Mouse (Mus musculus): ENCODE results near the gene Rbm7. TPM values are rescaled to one million over a fixed set of nuclear protein-coding genes. Genes with fewer than 3 reads are reported as not detected.
"Not testable (repeated sequence)": the region's sequence is repeated elsewhere in the genome, so short reads cannot be mapped to it uniquely, and the experiment has no call there.

Rbm7 gene
- polyA plus RNA-seq, 1 experiment = 31.5 TPM

GRCm38 (mm10) chr9:48480411-48481213 is 14.5 kb downstream of the Rbm7 start, which contains the start of gene Rexo2:
Rexo2 (minus strand) TSS chr9:48480623.
- H3K4me3 ChIP-seq (ENCODE audit: insufficient read depth, low read length) = peak within 1 kb of the TSS; percentile 86
- H3K27ac ChIP-seq (ENCODE audit: insufficient read depth, low read length) = 0 out of 2 replicates have a peak within 1 kb of the TSS, but pooled peaks have one; percentile 14
- peaks cover 2% of the 10 kb centered on the region; the same call in 1 of the 2 replicates for H3K4me1 ChIP-seq (ENCODE audit: control insufficient read depth, insufficient read depth, low read length)
- no peak for TF ChIP-seq POLR2A (IDR thresholded peaks at IDR 0.05; ENCODE audit: extremely low read depth, insufficient read depth, low read length)
- TF ChIP-seq CTCF (IDR thresholded peaks at IDR 0.05; ENCODE audit: extremely low read depth, insufficient read depth, low read length) = no peak

- peak overlapping the region; percentile 86 for H3K4me3 ChIP-seq (ENCODE audit: insufficient read depth, low read length)
- TF ChIP-seq POLR2A (IDR thresholded peaks at IDR 0.05; ENCODE audit: extremely low read depth, insufficient read depth, low read length) = no peak
- no peak for TF ChIP-seq CTCF (IDR thresholded peaks at IDR 0.05; ENCODE audit: extremely low read depth, insufficient read depth, low read length)
- H3K4me1 ChIP-seq (ENCODE audit: control insufficient read depth, insufficient read depth, low read length) = peaks cover 2% of the 10 kb centered on the region; the same call in 1 of the 2 replicates
- H3K27ac ChIP-seq (ENCODE audit: insufficient read depth, low read length) = 0 out of 2 replicates have a peak overlapping the region, but pooled peaks have one; percentile 14
Observed at GRCm38 (mm10) chr9:48479838-48480410, 15.2 kb downstream of the Rbm7 start.

GRCm38 (mm10) chr9:48478808-48479207 is 16.3 kb downstream of the Rbm7 start:
- peaks cover 2% of the 10 kb centered on the region; the same call in 1 of the 2 replicates for H3K4me1 ChIP-seq (ENCODE audit: control insufficient read depth, insufficient read depth, low read length)
- no peak for TF ChIP-seq CTCF (IDR thresholded peaks at IDR 0.05; ENCODE audit: extremely low read depth, insufficient read depth, low read length)
- TF ChIP-seq POLR2A (IDR thresholded peaks at IDR 0.05; ENCODE audit: extremely low read depth, insufficient read depth, low read length) = no peak
- H3K4me3 ChIP-seq (ENCODE audit: insufficient read depth, low read length) = no peak overlapping the region

GRCm38 (mm10) chr9:48476236-48477165 is 18.6 kb downstream of the Rbm7 start:
- no peak overlapping the region for H3K27ac ChIP-seq (ENCODE audit: insufficient read depth, low read length)
- no peak overlapping the region for H3K4me3 ChIP-seq (ENCODE audit: insufficient read depth, low read length)
- no peak for TF ChIP-seq CTCF (IDR thresholded peaks at IDR 0.05; ENCODE audit: extremely low read depth, insufficient read depth, low read length)
- no peak for TF ChIP-seq POLR2A (IDR thresholded peaks at IDR 0.05; ENCODE audit: extremely low read depth, insufficient read depth, low read length)
- peaks cover 3% of the 10 kb centered on the region for H3K4me1 ChIP-seq (ENCODE audit: control insufficient read depth, insufficient read depth, low read length)

More at GRCm38 (mm10) chr9:48478808-48479207, 16.3 kb downstream of the Rbm7 start:
- no peak overlapping the region for H3K27ac ChIP-seq (ENCODE audit: insufficient read depth, low read length)

GRCm38 (mm10) chr9:48474367-48474766 is 20.7 kb downstream of the Rbm7 start:
- Histone ChIP-seq H3K4me1 (ENCODE audit: control insufficient read depth, insufficient read depth, low read length) (peaks cover 2% of the 10 kb centered on the region), H3K4me3 (ENCODE audit: insufficient read depth, low read length) (no peak overlapping the region), H3K27ac (ENCODE audit: insufficient read depth, low read length) (no peak overlapping the region)
- TF ChIP-seq CTCF (IDR thresholded peaks at IDR 0.05; ENCODE audit: extremely low read depth, insufficient read depth, low read length) (no peak), POLR2A (IDR thresholded peaks at IDR 0.05; ENCODE audit: extremely low read depth, insufficient read depth, low read length) (no peak)

GRCm38 (mm10) chr9:48473131-48473530 is 22.0 kb downstream of the Rbm7 start:
- Histone ChIP-seq H3K27ac (ENCODE audit: insufficient read depth, low read length) (no peak overlapping the region), H3K4me3 (ENCODE audit: insufficient read depth, low read length) (no peak overlapping the region), H3K4me1 (ENCODE audit: control insufficient read depth, insufficient read depth, low read length) (peaks cover 2% of the 10 kb centered on the region; the same call in 1 of the 2 replicates)
- TF ChIP-seq POLR2A (IDR thresholded peaks at IDR 0.05; ENCODE audit: extremely low read depth, insufficient read depth, low read length) (no peak), CTCF (IDR thresholded peaks at IDR 0.05; ENCODE audit: extremely low read depth, insufficient read depth, low read length) (no peak)

GRCm38 (mm10) chr9:48472441-48473025 is 22.6 kb downstream of the Rbm7 start:
- Histone ChIP-seq H3K27ac (ENCODE audit: insufficient read depth, low read length) (no peak overlapping the region), H3K4me3 (ENCODE audit: insufficient read depth, low read length) (no peak overlapping the region), H3K4me1 (ENCODE audit: control insufficient read depth, insufficient read depth, low read length) (peaks cover 2% of the 10 kb centered on the region; the same call in 1 of the 2 replicates)
- no peak for TF ChIP-seq CTCF (IDR thresholded peaks at IDR 0.05; ENCODE audit: extremely low read depth, insufficient read depth, low read length)
- TF ChIP-seq POLR2A (IDR thresholded peaks at IDR 0.05; ENCODE audit: extremely low read depth, insufficient read depth, low read length) = no peak

GRCm38 (mm10) chr9:48467471-48467870 is 27.6 kb downstream of the Rbm7 start:
- H3K4me3 ChIP-seq (ENCODE audit: insufficient read depth, low read length); H3K27ac ChIP-seq (ENCODE audit: insufficient read depth, low read length); H3K4me1 ChIP-seq (ENCODE audit: control insufficient read depth, insufficient read depth, low read length): not testable (repeated sequence)

- TF ChIP-seq CTCF (IDR thresholded peaks at IDR 0.05; ENCODE audit: extremely low read depth, insufficient read depth, low read length) (peak; percentile 86), POLR2A (IDR thresholded peaks at IDR 0.05; ENCODE audit: extremely low read depth, insufficient read depth, low read length) (no peak)
- Histone ChIP-seq H3K4me3 (ENCODE audit: insufficient read depth, low read length) (no peak overlapping the region), H3K4me1 (ENCODE audit: control insufficient read depth, insufficient read depth, low read length) (no peaks in the 10 kb centered on the region), H3K27ac (ENCODE audit: insufficient read depth, low read length) (no peak overlapping the region)
Observed at GRCm38 (mm10) chr9:48466804-48467203, 28.3 kb downstream of the Rbm7 start.
